Mouse (Mus musculus): Measurements from ENCODE around the gene Rps6kc1. TPM values are rescaled to one million over a fixed set of nuclear protein-coding genes. Genes with fewer than 3 reads are reported as not detected.

Rps6kc1 gene
- polyA plus RNA-seq, 1 experiment: not detected

- WGBS: 75% methylated on average over 8 of the region's 8 CpGs
- Histone ChIP-seq H3K27ac (ENCODE audit: insufficient read depth, low read depth, low read length) (no peak overlapping the region), H3K4me1 (ENCODE audit: control insufficient read depth, insufficient read depth, low read length) (peaks cover 4% of the 10 kb centered on the region), H3K4me3 (ENCODE audit: insufficient read depth, low read depth, low read length) (no peak overlapping the region)
- TF ChIP-seq CTCF (IDR thresholded peaks at IDR 0.05; ENCODE audit: insufficient read depth, low read depth, low read length): no peak
- no peak for TF ChIP-seq POLR2A (IDR thresholded peaks at IDR 0.05; ENCODE audit: insufficient read depth, low read depth, low read length)
Measured at GRCm38 (mm10) chr1:190767621-190768020, 143.9 kb downstream of the Rps6kc1 start.

- Histone ChIP-seq H3K4me3 (ENCODE audit: insufficient read depth, low read depth, low read length) (no peak overlapping the region), H3K4me1 (ENCODE audit: control insufficient read depth, insufficient read depth, low read length) (peaks cover 4% of the 10 kb centered on the region), H3K27ac (ENCODE audit: insufficient read depth, low read depth, low read length) (no peak overlapping the region)
- WGBS: 99% methylated on average over 2 of the region's 2 CpGs
- TF ChIP-seq POLR2A (IDR thresholded peaks at IDR 0.05; ENCODE audit: insufficient read depth, low read depth, low read length) (no peak), CTCF (IDR thresholded peaks at IDR 0.05; ENCODE audit: insufficient read depth, low read depth, low read length) (no peak)
Measured at GRCm38 (mm10) chr1:190766800-190767199, 144.8 kb downstream of the Rps6kc1 start.

- WGBS: 66% methylated on average over 10 of the region's 10 CpGs
- no peak overlapping the region for H3K4me3 ChIP-seq (ENCODE audit: insufficient read depth, low read depth, low read length)
- no peak overlapping the region for H3K27ac ChIP-seq (ENCODE audit: insufficient read depth, low read depth, low read length)
- no peak for TF ChIP-seq POLR2A (IDR thresholded peaks at IDR 0.05; ENCODE audit: insufficient read depth, low read depth, low read length)
- TF ChIP-seq CTCF (IDR thresholded peaks at IDR 0.05; ENCODE audit: insufficient read depth, low read depth, low read length): no peak
- H3K4me1 ChIP-seq (ENCODE audit: control insufficient read depth, insufficient read depth, low read length): peaks cover 4% of the 10 kb centered on the region
Measured at GRCm38 (mm10) chr1:190763756-190764155, 147.8 kb downstream of the Rps6kc1 start.

GRCm38 (mm10) chr1:190761786-190762185 is 149.8 kb downstream of the Rps6kc1 start:
- 38% methylated on average over 5 of the region's 5 CpGs for WGBS
- Histone ChIP-seq H3K27ac (ENCODE audit: insufficient read depth, low read depth, low read length) (no peak overlapping the region), H3K4me1 (ENCODE audit: control insufficient read depth, insufficient read depth, low read length) (peaks cover 4% of the 10 kb centered on the region), H3K4me3 (ENCODE audit: insufficient read depth, low read depth, low read length) (no peak overlapping the region)
- TF ChIP-seq CTCF (IDR thresholded peaks at IDR 0.05; ENCODE audit: insufficient read depth, low read depth, low read length) (no peak), POLR2A (IDR thresholded peaks at IDR 0.05; ENCODE audit: insufficient read depth, low read depth, low read length) (no peak)

- H3K27ac ChIP-seq (ENCODE audit: insufficient read depth, low read depth, low read length): no peak overlapping the region
- H3K4me1 ChIP-seq (ENCODE audit: control insufficient read depth, insufficient read depth, low read length): no peaks in the 10 kb centered on the region
- 86% methylated on average over 8 of the region's 8 CpGs for WGBS
- H3K4me3 ChIP-seq (ENCODE audit: insufficient read depth, low read depth, low read length): no peak overlapping the region
- no peak for TF ChIP-seq CTCF (IDR thresholded peaks at IDR 0.05; ENCODE audit: insufficient read depth, low read depth, low read length)
- no peak for TF ChIP-seq POLR2A (IDR thresholded peaks at IDR 0.05; ENCODE audit: insufficient read depth, low read depth, low read length)
Measured at GRCm38 (mm10) chr1:190757899-190758298, 153.7 kb downstream of the Rps6kc1 start.

GRCm38 (mm10) chr1:190751794-190752570 is 159.6 kb downstream of the Rps6kc1 start:
- Histone ChIP-seq H3K27ac (ENCODE audit: insufficient read depth, low read depth, low read length) (no peak overlapping the region), H3K4me1 (ENCODE audit: control insufficient read depth, insufficient read depth, low read length) (no peaks in the 10 kb centered on the region), H3K4me3 (ENCODE audit: insufficient read depth, low read depth, low read length) (no peak overlapping the region)
- TF ChIP-seq CTCF (IDR thresholded peaks at IDR 0.05; ENCODE audit: insufficient read depth, low read depth, low read length): no peak
- 51% methylated on average over 8 of the region's 8 CpGs for WGBS

- TF ChIP-seq CTCF (IDR thresholded peaks at IDR 0.05; ENCODE audit: insufficient read depth, low read depth, low read length): no peak
- no peak for TF ChIP-seq POLR2A (IDR thresholded peaks at IDR 0.05; ENCODE audit: insufficient read depth, low read depth, low read length)
- Histone ChIP-seq H3K27ac (ENCODE audit: insufficient read depth, low read depth, low read length) (no peak overlapping the region), H3K4me3 (ENCODE audit: insufficient read depth, low read depth, low read length) (no peak overlapping the region), H3K4me1 (ENCODE audit: control insufficient read depth, insufficient read depth, low read length) (no peaks in the 10 kb centered on the region)
- 93% methylated on average over 10 of the region's 10 CpGs for WGBS
Measured at GRCm38 (mm10) chr1:190748937-190749336, 162.6 kb downstream of the Rps6kc1 start.

- Histone ChIP-seq H3K4me1 (ENCODE audit: control insufficient read depth, insufficient read depth, low read length) (no peaks in the 10 kb centered on the region), H3K27ac (ENCODE audit: insufficient read depth, low read depth, low read length) (no peak overlapping the region), H3K4me3 (ENCODE audit: insufficient read depth, low read depth, low read length) (no peak overlapping the region)
- no peak for TF ChIP-seq POLR2A (IDR thresholded peaks at IDR 0.05; ENCODE audit: insufficient read depth, low read depth, low read length)
- TF ChIP-seq CTCF (IDR thresholded peaks at IDR 0.05; ENCODE audit: insufficient read depth, low read depth, low read length): no peak
- WGBS: 74% methylated on average over 5 of the region's 5 CpGs
Measured at GRCm38 (mm10) chr1:190741421-190741820, 170.1 kb downstream of the Rps6kc1 start.

GRCm38 (mm10) chr1:190732803-190733202 is 178.8 kb downstream of the Rps6kc1 start:
- Histone ChIP-seq H3K4me3 (ENCODE audit: insufficient read depth, low read depth, low read length) (no peak overlapping the region), H3K27ac (ENCODE audit: insufficient read depth, low read depth, low read length) (no peak overlapping the region), H3K4me1 (ENCODE audit: control insufficient read depth, insufficient read depth, low read length) (peaks cover 3% of the 10 kb centered on the region; the same call in 1 of the 2 replicates)
- TF ChIP-seq CTCF (IDR thresholded peaks at IDR 0.05; ENCODE audit: insufficient read depth, low read depth, low read length) (no peak), POLR2A (IDR thresholded peaks at IDR 0.05; ENCODE audit: insufficient read depth, low read depth, low read length) (no peak)
- 89% methylated on average over 6 of the region's 6 CpGs for WGBS
